Mouse (Mus musculus) midbrain, embryonic 11.5 days (tissue): ENCODE results near the gene Gm4969. TPM values are rescaled to one million over a fixed set of nuclear protein-coding genes. Genes with fewer than 3 reads are reported as not detected.
A peak's percentile ranks its signal among the peaks of the same experiment; 100 is the strongest.
"Not testable (repeated sequence)": the region's sequence is repeated elsewhere in the genome, so short reads cannot be mapped to it uniquely, and the experiment has no call there.

Experiments used
- ATAC-seq: fragments of 200-750 bp; cut with Nextera tagmentation; 2 replicates; pipeline ENCODE4 v1.8.0; 2017; ENCODE audit warnings: moderate TSS enrichment, moderate library complexity; ENCODE audit not compliant: low FRiP score
- DNase-seq: peaks from one replicate; pipeline ENCODE4 v3.0.0; 2015; ENCODE audit warnings: low spot score; ENCODE audit errors: missing footprints
- H3K27ac ChIP-seq: fragments of 300-500 bp; sonication (generic); 2 replicates; pipeline ENCODE4 v1.5.1; 2014; ENCODE audit warnings: low read depth, low read length
- H3K27me3 ChIP-seq: fragments of 300-500 bp; sonication (generic); 2 replicates; pipeline ENCODE4 v1.6.1; 2014; ENCODE audit warnings: mild to moderate bottlenecking, low read length, moderate library complexity, mixed read lengths; ENCODE audit not compliant: control insufficient read depth, insufficient read depth
- H3K36me3 ChIP-seq: fragments of 300-500 bp; sonication (generic); 2 replicates; pipeline ENCODE4 v1.6.1; 2014; ENCODE audit warnings: mild to moderate bottlenecking, low read length, moderate library complexity, mixed read lengths; ENCODE audit not compliant: control insufficient read depth, insufficient read depth
- H3K4me1 ChIP-seq: fragments of 300-500 bp; sonication (generic); 2 replicates; pipeline ENCODE4 v1.6.1; 2014; ENCODE audit warnings: low read length; ENCODE audit not compliant: control insufficient read depth, insufficient read depth
- H3K4me2 ChIP-seq: fragments of 300-500 bp; sonication (generic); 2 replicates; pipeline ENCODE4 v1.6.1; 2014; ENCODE audit warnings: mild to moderate bottlenecking, moderate library complexity
- H3K4me3 ChIP-seq: fragments of 300-500 bp; sonication (generic); 2 replicates; pipeline ENCODE4 v1.5.1; 2014; ENCODE audit warnings: low read depth, low read length
- H3K9ac ChIP-seq: fragments of 300-500 bp; sonication (generic); 2 replicates; pipeline ENCODE4 v1.6.1; 2014; ENCODE audit warnings: low read length
- H3K9me3 ChIP-seq: fragments of 300-500 bp; sonication (generic); 2 replicates; pipeline ENCODE4 v1.6.1; 2016; ENCODE audit warnings: low read length; ENCODE audit not compliant: control insufficient read depth
- WGBS: fragments of 180-500 bp; shearing (Covaris S2); extraction: QIAGEN DNeasy Blood & Tissue Kit; methylation state at CpG from one replicate; pipeline ENCODE4 v1.1.7; 2014; 5-methylcytosine and 5-hydroxymethylcytosine counted together
- polyA plus RNA-seq: library from polyadenylated mRNA; unstranded; fragments of >200 nt; fragmentation: Nextera tagmentation; extraction: Ambion mirVana; gene quantifications from 2 replicates; pipeline ENCODE4 v1.2.1, GENCODE M21; 2014

Gm4969 gene
- polyA plus RNA-seq, 1 experiment from 2014 or later, result 0.46 TPM

DNA sequence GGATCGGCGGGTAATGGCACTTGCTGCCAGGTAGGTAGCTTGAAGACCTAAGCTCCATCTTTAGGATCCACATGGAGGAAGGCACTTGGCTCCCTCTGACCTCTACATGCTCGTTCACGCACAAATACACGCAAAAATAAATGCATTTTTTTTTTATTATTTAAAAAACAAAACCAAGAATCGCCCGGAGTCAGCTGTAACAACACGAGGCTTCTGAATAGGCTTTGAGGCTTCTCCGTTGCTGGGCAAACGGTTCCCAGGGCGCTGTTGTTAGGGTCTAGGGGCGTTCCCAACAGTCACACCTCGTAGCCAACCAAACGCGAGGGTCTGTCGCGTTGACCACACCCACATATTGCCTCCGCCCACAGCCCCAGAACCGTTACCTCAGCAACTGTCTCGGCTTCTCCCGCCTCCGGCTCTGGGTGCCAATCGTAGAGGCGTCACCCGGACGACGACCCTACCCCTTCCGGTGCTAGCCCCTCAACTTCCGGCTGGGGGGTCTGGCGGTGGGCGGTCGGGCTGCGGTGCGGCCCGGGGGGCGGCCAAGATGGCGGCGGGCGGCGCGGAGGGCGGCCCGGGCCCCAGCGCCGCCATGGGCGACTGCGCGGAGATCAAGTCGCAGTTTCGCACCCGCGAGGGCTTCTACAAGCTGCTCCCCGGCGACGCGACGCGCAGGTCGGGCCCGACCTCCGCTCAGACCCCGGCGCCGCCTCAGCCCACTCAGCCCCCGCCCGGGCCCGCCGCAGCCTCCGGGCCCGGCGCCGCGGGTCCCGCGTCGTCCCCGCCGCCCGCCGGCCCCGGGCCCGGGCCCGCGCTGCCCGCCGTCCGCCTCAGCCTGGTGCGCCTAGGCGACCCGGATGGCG, 42.2 kb downstream of the Gm4969 start, which contains the start of gene Dmwd:
TSS of gene Dmwd (plus strand) at position 505 of the 863 bp plus-strand sequence.
- Histone ChIP-seq H3K9ac (peak within 1 kb of the TSS; percentile 96), H3K9me3 (no peaks in the 10 kb centered on the region), H3K4me2 (peak within 1 kb of the TSS; percentile 62), H3K27ac (peak within 1 kb of the TSS; percentile 32; the same call in 1 of the 2 replicates), H3K4me3 (peak within 1 kb of the TSS; percentile 94), H3K4me1 (peaks cover 13% of the 10 kb centered on the region), H3K27me3 (no peaks in the 10 kb centered on the region), H3K36me3 (peaks cover 20% of the 10 kb centered on the region)
- peak; percentile 99 for ATAC-seq
- DNase-seq, result peak; percentile 100
- 1% methylated on average over 75 of the region's 91 CpGs for WGBS

DNA sequence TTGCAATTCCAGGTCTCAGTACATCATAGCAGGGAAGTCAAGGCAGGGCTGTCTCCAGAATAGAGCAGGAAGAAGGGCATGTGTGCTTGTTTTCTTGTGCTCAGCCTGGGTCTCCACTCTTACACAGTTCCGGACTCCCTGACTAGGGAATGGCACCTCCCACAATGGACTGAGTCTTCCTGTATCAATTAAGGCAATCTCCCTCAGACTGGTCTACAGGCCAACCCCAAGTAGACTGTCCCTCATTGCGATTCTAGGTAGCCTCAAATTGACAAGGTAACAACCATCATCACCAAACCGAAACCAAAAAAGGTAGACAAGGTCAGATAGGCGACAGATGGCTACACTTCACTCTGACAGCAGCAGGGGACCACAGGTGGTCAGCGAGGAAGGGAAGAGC, 42.9 kb downstream of the Gm4969 start:
- H3K27ac ChIP-seq, result no peak overlapping the region
- H3K36me3 ChIP-seq, result peaks cover 13% of the 10 kb centered on the region
- H3K27me3 ChIP-seq, result no peaks in the 10 kb centered on the region
- H3K9ac ChIP-seq, result no peak overlapping the region
- no peaks in the 10 kb centered on the region for H3K9me3 ChIP-seq
- H3K4me3 ChIP-seq, result peak overlapping the region; percentile 20
- WGBS, result 60% methylated on average over 5 of the region's 5 CpGs
- H3K4me1 ChIP-seq, result peaks cover 13% of the 10 kb centered on the region
- DNase-seq (no peak), ATAC-seq (no peak)
- H3K4me2 ChIP-seq, result peak overlapping the region; percentile 54

DNA sequence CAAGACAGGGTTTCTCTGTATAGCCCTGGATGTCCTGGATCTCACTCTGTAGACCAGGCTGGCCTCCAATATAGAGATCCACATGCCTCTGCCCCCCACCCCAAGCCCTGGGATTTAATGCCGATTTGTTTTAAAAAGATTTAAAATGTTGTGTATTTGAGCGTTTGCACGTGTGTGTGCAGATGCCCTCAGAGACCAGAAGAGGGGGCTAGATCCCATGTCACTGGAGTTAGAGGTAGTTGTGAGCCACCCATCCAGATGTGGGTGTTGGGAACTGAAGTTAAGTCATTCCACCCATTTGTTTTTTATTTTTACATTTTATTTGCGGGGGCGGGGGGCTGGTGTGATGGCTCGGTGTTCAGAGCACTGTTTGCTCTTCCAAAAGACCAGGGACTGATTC, 43.7 kb downstream of the Gm4969 start:
- Histone ChIP-seq H3K4me1 (peaks cover 13% of the 10 kb centered on the region), H3K27me3 (no peaks in the 10 kb centered on the region), H3K27ac (no peak overlapping the region), H3K9me3 (no peaks in the 10 kb centered on the region), H3K9ac (no peak overlapping the region), H3K36me3 (peaks cover 8% of the 10 kb centered on the region; the same call in 1 of the 2 replicates), H3K4me3 (no peak overlapping the region), H3K4me2 (no peak overlapping the region)
- WGBS, result 90% methylated on average over 6 of the region's 6 CpGs
- ATAC-seq, result no peak
- no peak for DNase-seq

DNA sequence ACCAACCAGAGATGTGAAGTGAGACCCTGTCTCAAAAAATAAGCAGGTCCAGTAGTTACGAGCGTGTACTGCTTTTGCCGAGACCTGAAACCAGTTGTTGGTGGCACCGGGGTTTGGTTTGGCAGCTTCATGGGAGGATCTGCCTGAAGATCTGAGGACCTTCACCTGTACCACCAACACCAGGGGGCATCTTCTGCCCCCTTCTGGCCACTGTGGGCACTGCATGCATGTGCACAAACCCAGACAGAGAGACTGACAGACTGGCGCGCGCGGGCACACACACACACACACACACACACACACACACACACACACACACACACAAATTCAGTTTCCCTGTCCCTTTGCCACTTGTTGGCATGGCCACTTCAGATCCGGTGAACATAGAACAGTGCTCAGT, 44.7 kb downstream of the Gm4969 start:
- no peak for DNase-seq
- ATAC-seq, result no peak
- Histone ChIP-seq H3K9ac (no peak overlapping the region), H3K36me3 (peaks cover 3% of the 10 kb centered on the region; the same call in 1 of the 2 replicates), H3K4me3 (no peak overlapping the region), H3K27me3 (no peaks in the 10 kb centered on the region), H3K4me2 (no peak overlapping the region), H3K9me3 (no peaks in the 10 kb centered on the region), H3K4me1 (peaks cover 13% of the 10 kb centered on the region), H3K27ac (no peak overlapping the region)
- 81% methylated on average over 9 of the region's 9 CpGs for WGBS

DNA sequence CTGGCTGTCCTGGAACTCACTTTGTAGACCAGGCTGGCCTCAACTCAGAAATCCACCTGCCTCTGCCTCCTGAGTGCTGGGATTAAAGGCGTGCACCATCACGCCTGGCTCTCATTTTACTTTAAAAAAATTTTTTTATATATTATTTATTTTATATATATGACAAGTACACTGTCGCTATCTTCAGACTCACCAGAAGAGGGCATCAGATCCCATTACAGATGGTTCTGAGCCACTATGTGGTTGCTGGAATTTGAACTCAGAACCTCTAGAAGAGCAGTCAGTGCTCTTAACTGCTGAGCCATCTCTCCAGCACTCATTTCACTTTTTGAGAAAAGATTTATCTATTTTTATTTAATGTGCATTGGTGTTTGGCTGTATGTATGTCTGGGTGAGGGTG, 47.1 kb downstream of the Gm4969 start:
- not testable (repeated sequence) for H3K4me2 ChIP-seq, H3K36me3 ChIP-seq, ATAC-seq, H3K4me3 ChIP-seq, DNase-seq, H3K4me1 ChIP-seq, H3K9ac ChIP-seq, H3K27ac ChIP-seq, H3K9me3 ChIP-seq
- peaks cover 11% of the 10 kb centered on the region for H3K27me3 ChIP-seq
- 57% methylated on average over 3 of the region's 3 CpGs for WGBS

DNA sequence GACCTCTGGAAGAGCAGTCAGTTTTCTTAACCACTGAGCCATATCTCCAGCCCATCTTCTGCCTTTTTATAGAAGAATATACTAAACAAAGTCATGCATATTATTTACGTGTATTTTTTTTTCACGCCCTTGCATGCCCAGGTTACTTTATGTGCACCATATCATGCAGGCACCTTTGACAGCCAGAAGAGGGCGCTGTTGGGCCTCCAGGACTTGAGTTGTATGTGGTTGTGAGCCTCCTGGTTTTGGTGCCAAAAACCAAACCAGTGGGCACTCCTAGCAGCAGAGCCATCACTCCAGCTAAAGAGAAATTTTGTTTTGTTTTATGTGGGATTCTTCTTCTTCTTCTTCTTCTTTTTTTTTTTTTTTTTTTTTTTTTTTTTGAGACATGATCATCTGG, 48.7 kb downstream of the Gm4969 start:
- Histone ChIP-seq H3K4me3 (no peak overlapping the region), H3K9me3 (peaks cover 2% of the 10 kb centered on the region; the same call in 1 of the 2 replicates), H3K4me1 (no peaks in the 10 kb centered on the region), H3K9ac (no peak overlapping the region), H3K36me3 (no peaks in the 10 kb centered on the region), H3K27me3 (peaks cover 22% of the 10 kb centered on the region), H3K27ac (no peak overlapping the region), H3K4me2 (no peak overlapping the region)
- no peak for ATAC-seq
- no peak for DNase-seq
- WGBS, result 51% methylated on average over 3 of the region's 3 CpGs

DNA sequence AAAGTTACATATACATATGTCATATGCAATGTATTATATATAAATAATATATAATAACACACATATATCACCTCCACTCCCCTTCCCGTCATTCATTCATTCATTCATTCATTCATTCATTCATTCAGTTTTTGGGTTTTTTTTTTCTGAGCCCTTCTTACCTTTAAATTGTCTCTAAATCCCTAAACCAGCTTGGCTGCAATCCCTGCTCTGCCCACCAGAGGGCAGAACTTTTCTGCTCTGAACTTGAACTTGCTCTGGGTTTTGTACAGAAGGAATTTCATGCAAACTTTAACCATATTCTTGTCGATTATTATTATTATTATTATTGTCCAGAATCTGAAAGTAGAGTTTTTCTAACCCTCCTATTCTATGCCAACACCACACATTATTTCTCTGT, 49.5 kb downstream of the Gm4969 start:
- Histone ChIP-seq H3K27ac (no peak overlapping the region), H3K27me3 (peaks cover 22% of the 10 kb centered on the region), H3K4me1 (no peaks in the 10 kb centered on the region), H3K4me2 (no peak overlapping the region), H3K9ac (no peak overlapping the region), H3K9me3 (peaks cover 2% of the 10 kb centered on the region; the same call in 1 of the 2 replicates), H3K4me3 (no peak overlapping the region), H3K36me3 (no peaks in the 10 kb centered on the region)
- 13% methylated on average over 2 of the region's 2 CpGs for WGBS
- ATAC-seq (no peak), DNase-seq (peak; percentile 98)

DNA sequence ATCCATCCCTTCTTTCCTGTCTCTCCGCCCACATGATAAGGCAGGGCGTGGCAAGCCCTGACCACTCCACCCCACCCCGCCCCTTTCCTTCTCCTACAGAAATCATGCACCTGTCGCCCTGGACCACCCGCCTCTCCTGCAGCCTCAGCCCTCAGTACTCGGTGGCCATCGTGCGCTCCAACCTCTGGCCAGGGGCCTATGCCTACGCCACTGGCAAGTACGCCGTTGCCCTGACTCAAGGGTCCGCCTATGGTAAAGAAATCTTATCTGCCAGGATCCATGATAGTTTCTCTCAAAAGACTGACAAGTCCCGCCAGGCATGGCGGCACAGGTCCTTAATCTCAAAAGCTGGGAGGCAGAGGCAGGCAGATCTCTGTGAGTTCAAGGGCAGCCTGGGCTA, 50.2 kb downstream of the Gm4969 start:
- no peaks in the 10 kb centered on the region for H3K4me1 ChIP-seq
- H3K9ac ChIP-seq, result no peak overlapping the region
- H3K4me3 ChIP-seq, result no peak overlapping the region
- WGBS, result 72% methylated on average over 12 of the region's 14 CpGs
- no peaks in the 10 kb centered on the region for H3K36me3 ChIP-seq
- ATAC-seq (no peak), DNase-seq (no peak)
- H3K27me3 ChIP-seq, result peaks cover 22% of the 10 kb centered on the region
- peaks cover 2% of the 10 kb centered on the region; the same call in 1 of the 2 replicates for H3K9me3 ChIP-seq
- no peak overlapping the region for H3K27ac ChIP-seq
- H3K4me2 ChIP-seq, result no peak overlapping the region

DNA sequence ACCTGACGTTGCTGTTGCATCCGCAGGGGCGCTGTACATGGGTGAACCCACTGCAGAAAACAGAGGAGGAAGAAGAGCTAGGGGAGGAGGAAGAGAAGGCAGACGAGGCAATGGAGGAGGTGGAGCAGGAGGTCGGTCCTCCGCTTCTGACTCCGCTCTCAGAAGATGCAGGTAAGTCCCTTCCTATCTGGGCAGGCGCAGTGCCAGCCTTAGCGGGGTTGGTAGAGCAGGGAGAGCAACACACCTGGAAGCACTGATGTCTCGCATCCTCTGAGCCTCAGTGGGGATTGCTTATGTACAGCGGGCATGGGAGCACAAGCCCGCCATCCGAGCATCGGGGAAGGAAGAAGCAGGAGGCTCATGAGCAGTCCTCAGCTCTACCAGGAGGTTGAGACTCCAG, 51.1 kb downstream of the Gm4969 start:
- no peak for ATAC-seq
- Histone ChIP-seq H3K4me1 (no peaks in the 10 kb centered on the region), H3K4me2 (no peak overlapping the region), H3K9me3 (peaks cover 2% of the 10 kb centered on the region; the same call in 1 of the 2 replicates), H3K9ac (no peak overlapping the region), H3K36me3 (no peaks in the 10 kb centered on the region), H3K4me3 (no peak overlapping the region), H3K27me3 (peaks cover 22% of the 10 kb centered on the region), H3K27ac (no peak overlapping the region)
- 48% methylated on average over 14 of the region's 14 CpGs for WGBS
- no peak for DNase-seq
